Mouse (Mus musculus): ENCODE results near the gene Gm20547.

- no peak for TF ChIP-seq CTCF (IDR thresholded peaks at IDR 0.05; ENCODE audit: low read depth)
- TF ChIP-seq EP300 (optimal IDR thresholded peaks at IDR 0.05), result no peak
These were observed 70.6 kb downstream of the Gm20547 start for GRCm38 (mm10) chr17:34811275-34811674.
